Mouse (Mus musculus): ENCODE measurements around the gene Pnmal2. TPM values are rescaled to one million over a fixed set of nuclear protein-coding genes. Genes with fewer than 3 reads are reported as not detected.

Pnmal2 gene
- polyA plus RNA-seq (2015; fragmentation: Illumina TruSeq; extraction: RNeasy Lipid Tissue Mini Kit (QIAGEN cat#74804); ENCODE audit: insufficient read depth, low replicate concordance), result 1.5 TPM

DNA sequence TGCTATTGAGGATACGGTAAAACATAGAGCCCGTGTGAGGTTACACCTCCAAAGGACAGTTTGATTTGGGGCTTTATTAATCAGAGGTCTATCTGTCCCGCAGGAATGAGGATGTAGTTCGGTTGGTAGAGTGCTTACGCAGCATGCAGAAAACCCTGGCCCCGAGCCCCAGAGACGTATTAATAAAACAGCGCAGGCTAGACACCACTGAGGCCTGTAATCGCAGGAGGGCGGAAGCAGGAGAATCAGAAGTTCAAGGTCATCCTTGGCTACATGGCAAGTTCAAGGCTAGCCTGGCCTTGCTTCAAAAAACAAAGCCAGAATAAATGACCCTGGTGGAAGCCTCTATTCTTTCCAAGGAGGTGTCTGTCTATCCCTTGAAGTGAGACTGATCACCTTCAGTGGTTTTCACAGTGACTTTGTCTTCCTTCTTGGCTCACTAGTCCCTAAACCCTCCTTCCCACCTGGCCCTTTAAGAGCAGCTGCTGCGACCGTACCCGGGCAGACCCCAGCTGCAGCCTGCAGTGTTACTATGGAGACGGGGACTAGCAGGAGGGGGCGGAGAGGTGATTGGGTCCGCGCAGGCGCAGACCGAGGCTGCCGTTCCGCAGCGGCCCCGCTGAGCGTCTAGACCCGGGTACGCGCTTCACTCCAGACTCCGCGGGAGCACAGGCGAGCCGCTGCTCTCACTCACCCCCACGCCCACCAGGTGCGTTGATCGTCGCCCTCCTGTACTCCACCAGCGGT is at the start of gene Pnmal2:
Pnmal2 (plus strand) TSS at position 622 of the 747 bp plus-strand sequence.

DNA sequence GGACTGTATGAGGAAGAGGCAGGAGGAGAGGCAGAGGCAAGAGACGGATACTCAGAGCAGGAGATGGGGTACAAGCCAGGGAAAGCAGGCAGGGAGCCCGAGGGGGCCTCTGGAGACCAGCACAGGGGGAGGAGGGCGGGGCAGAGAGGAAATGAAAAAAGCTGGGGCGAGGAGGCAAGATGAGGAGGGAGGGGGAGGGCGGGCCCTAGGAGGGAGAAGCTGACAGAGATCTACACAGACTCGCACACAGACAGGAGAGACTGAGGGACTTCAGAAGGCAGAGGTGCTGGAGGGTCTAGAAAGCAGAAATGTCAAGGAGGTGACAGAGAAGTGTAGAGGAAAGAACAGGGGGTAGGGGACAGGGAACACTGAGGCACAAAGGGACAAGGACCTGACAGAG is 38.2 kb upstream of the Pnmal2 start, which contains the start of gene Ptgir:
Ptgir (plus strand) TSS at position 210 of the 400 bp plus-strand sequence.

GRCm38 (mm10) chr7:16924037-16924834 is 20.2 kb upstream of the Pnmal2 start, which contains the start of gene Calm3:
TSS of gene Calm3 (minus strand) at chr7:16924114.

DNA sequence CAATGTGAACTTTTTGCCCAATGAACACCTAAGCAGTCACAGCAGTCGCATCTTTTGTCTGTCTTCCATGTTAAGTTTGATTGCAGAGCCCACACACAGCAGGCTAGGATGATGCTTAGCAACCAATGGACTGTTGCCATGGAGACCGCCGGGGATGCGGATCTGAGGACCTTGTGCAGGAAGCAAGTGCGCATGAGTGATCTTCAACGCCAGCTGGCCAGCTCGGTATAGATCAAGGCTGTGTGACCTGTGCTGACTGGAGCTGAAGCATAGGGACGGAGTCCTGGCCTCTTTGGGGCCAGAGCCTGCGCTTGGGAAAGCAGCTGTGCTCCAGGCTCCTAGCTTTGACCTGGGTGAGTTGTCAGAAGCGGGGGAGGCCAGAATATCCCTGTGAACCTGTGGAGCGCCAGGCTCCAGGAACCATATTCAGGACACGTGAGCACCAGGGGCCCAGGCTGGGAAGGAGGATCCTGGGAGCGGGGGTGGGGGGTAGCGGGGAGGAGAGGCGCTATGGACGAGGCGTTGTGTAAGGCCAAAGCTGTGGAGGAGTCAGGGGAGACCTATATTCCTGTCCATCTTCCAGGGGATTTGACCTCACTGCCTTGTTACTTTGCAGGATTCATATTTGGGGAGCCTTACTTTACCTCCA is 15.2 kb downstream of the Pnmal2 start, which contains the start of gene Pnmal1:
Pnmal1 (plus strand) TSS at position 141 of the 649 bp plus-strand sequence.

GRCm38 (mm10) chr7:16982859-16983568 is 38.5 kb downstream of the Pnmal2 start, which contains the start of gene Gm42372:
TSS of gene Gm42372 (plus strand) at chr7:16983086.

DNA sequence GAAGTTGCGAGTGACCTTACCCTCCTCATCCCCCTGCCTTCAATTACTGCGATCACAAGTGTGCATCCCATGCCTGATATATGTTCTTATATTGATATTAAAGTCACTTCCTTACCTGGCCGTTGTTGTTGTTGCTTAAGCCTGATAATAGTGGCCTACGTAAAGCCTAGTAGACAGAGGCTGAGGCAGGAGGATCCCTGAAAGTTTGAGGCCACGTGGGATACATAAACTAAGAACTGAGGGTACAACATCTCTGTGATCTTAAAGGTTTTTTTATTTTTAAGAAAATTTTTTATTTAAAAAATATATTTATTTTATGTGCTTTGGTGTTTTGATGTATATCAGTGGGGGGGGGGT is 47.9 kb downstream of the Pnmal2 start, which contains the start of gene Ccdc8:
Ccdc8 (plus strand) TSS at position 258 of the 357 bp plus-strand sequence.

Other genes starting within 250 kb of the Pnmal2 start
- gene Ceacam9, start 222.8 kb upstream of the Pnmal2 start, polyA plus RNA-seq (2015; fragmentation: Illumina TruSeq; extraction: RNeasy Lipid Tissue Mini Kit (QIAGEN cat#74804); ENCODE audit: insufficient read depth, low replicate concordance), result not detected
- gene Ap2s1, start 206.3 kb upstream of the Pnmal2 start, polyA plus RNA-seq (2015; fragmentation: Illumina TruSeq; extraction: RNeasy Lipid Tissue Mini Kit (QIAGEN cat#74804); ENCODE audit: insufficient read depth, low replicate concordance), result 119 TPM
- 164 TPM for gene Slc1a5, start 163.3 kb upstream of the Pnmal2 start, polyA plus RNA-seq (2015; fragmentation: Illumina TruSeq; extraction: RNeasy Lipid Tissue Mini Kit (QIAGEN cat#74804); ENCODE audit: insufficient read depth, low replicate concordance)
- gene Strn4, start 128.8 kb upstream of the Pnmal2 start, polyA plus RNA-seq (2015; fragmentation: Illumina TruSeq; extraction: RNeasy Lipid Tissue Mini Kit (QIAGEN cat#74804); ENCODE audit: insufficient read depth, low replicate concordance), result 59.6 TPM
- gene Fkrp, start 128.0 kb upstream of the Pnmal2 start, polyA plus RNA-seq (2015; fragmentation: Illumina TruSeq; extraction: RNeasy Lipid Tissue Mini Kit (QIAGEN cat#74804); ENCODE audit: insufficient read depth, low replicate concordance), result 19.8 TPM
- 58.1 TPM for gene Prkd2, start 101.8 kb upstream of the Pnmal2 start, polyA plus RNA-seq (2015; fragmentation: Illumina TruSeq; extraction: RNeasy Lipid Tissue Mini Kit (QIAGEN cat#74804); ENCODE audit: insufficient read depth, low replicate concordance)
- gene Dact3, start 69.4 kb upstream of the Pnmal2 start, polyA plus RNA-seq (2015; fragmentation: Illumina TruSeq; extraction: RNeasy Lipid Tissue Mini Kit (QIAGEN cat#74804); ENCODE audit: insufficient read depth, low replicate concordance), result 2.7 TPM
- gene Gng8, start 52.9 kb upstream of the Pnmal2 start, polyA plus RNA-seq (2015; fragmentation: Illumina TruSeq; extraction: RNeasy Lipid Tissue Mini Kit (QIAGEN cat#74804); ENCODE audit: insufficient read depth, low replicate concordance), result 2.4 TPM
- gene Ptgir, start 38.2 kb upstream of the Pnmal2 start, polyA plus RNA-seq (2015; fragmentation: Illumina TruSeq; extraction: RNeasy Lipid Tissue Mini Kit (QIAGEN cat#74804); ENCODE audit: insufficient read depth, low replicate concordance), result 5.6 TPM
- gene Calm3, start 20.6 kb upstream of the Pnmal2 start, polyA plus RNA-seq (2015; fragmentation: Illumina TruSeq; extraction: RNeasy Lipid Tissue Mini Kit (QIAGEN cat#74804); ENCODE audit: insufficient read depth, low replicate concordance), result 168 TPM
- not detected for gene Pnmal1, start 15.0 kb downstream of the Pnmal2 start, polyA plus RNA-seq (2015; fragmentation: Illumina TruSeq; extraction: RNeasy Lipid Tissue Mini Kit (QIAGEN cat#74804); ENCODE audit: insufficient read depth, low replicate concordance)
- 3.1 TPM for gene Gm42372, start 38.4 kb downstream of the Pnmal2 start, polyA plus RNA-seq (2015; fragmentation: Illumina TruSeq; extraction: RNeasy Lipid Tissue Mini Kit (QIAGEN cat#74804); ENCODE audit: insufficient read depth, low replicate concordance)
- 1.6 TPM for gene Ccdc8, start 48.0 kb downstream of the Pnmal2 start, polyA plus RNA-seq (2015; fragmentation: Illumina TruSeq; extraction: RNeasy Lipid Tissue Mini Kit (QIAGEN cat#74804); ENCODE audit: insufficient read depth, low replicate concordance)
- gene Ppp5c, start 83.2 kb downstream of the Pnmal2 start, polyA plus RNA-seq (2015; fragmentation: Illumina TruSeq; extraction: RNeasy Lipid Tissue Mini Kit (QIAGEN cat#74804); ENCODE audit: insufficient read depth, low replicate concordance), result 82.6 TPM
- 1.0 TPM for gene Hif3a, start 117.7 kb downstream of the Pnmal2 start, polyA plus RNA-seq (2015; fragmentation: Illumina TruSeq; extraction: RNeasy Lipid Tissue Mini Kit (QIAGEN cat#74804); ENCODE audit: insufficient read depth, low replicate concordance)
- not detected for gene Psg16, start 129.4 kb downstream of the Pnmal2 start, polyA plus RNA-seq (2015; fragmentation: Illumina TruSeq; extraction: RNeasy Lipid Tissue Mini Kit (QIAGEN cat#74804); ENCODE audit: insufficient read depth, low replicate concordance)
- gene Ceacam3, start 205.6 kb downstream of the Pnmal2 start, polyA plus RNA-seq (2015; fragmentation: Illumina TruSeq; extraction: RNeasy Lipid Tissue Mini Kit (QIAGEN cat#74804); ENCODE audit: insufficient read depth, low replicate concordance), result not detected

All from spleen, adult 10 weeks (tissue).